Mouse (Mus musculus) midbrain, embryonic 13.5 days (tissue): Measurements from ENCODE around the gene Gm10160. TPM values are rescaled to one million over a fixed set of nuclear protein-coding genes. Genes with fewer than 3 reads are reported as not detected.

ENCODE experiments used
- ATAC-seq: fragments of 200-750 bp; cut with Nextera tagmentation; 2 replicates; pipeline ENCODE4 v1.8.0; 2017; ENCODE audit warnings: mild to moderate bottlenecking, moderate TSS enrichment, moderate library complexity
- H3K27ac ChIP-seq: fragments of 300-500 bp; sonication (generic); 2 replicates; pipeline ENCODE4 v1.5.1; 2015; ENCODE audit warnings: inconsistent platforms, mild to moderate bottlenecking, moderate library complexity
- H3K27me3 ChIP-seq: fragments of 300-500 bp; sonication (generic); 2 replicates; pipeline ENCODE4 v1.6.1; 2015; ENCODE audit warnings: mild to moderate bottlenecking, inconsistent platforms
- H3K36me3 ChIP-seq: fragments of 300-500 bp; sonication (generic); 2 replicates; pipeline ENCODE4 v1.6.1; 2015; ENCODE audit warnings: mild to moderate bottlenecking, inconsistent platforms
- H3K4me1 ChIP-seq: fragments of 300-500 bp; sonication (generic); replicated peaks from 2 replicates; pipeline ENCODE4 v1.6.1; 2015; ENCODE audit warnings: inconsistent platforms
- H3K4me2 ChIP-seq: fragments of 300-500 bp; sonication (generic); replicated peaks from 2 replicates; pipeline ENCODE4 v1.6.1; 2015; ENCODE audit warnings: moderate library complexity, mild to moderate bottlenecking, inconsistent platforms
- H3K4me3 ChIP-seq: fragments of 300-500 bp; sonication (generic); replicated peaks from 2 replicates; pipeline ENCODE4 v1.5.1; 2015; ENCODE audit warnings: mild to moderate bottlenecking, inconsistent platforms
- H3K9ac ChIP-seq: fragments of 300-500 bp; sonication (generic); replicated peaks from 2 replicates; pipeline ENCODE4 v1.6.1; 2015; ENCODE audit warnings: mild to moderate bottlenecking, inconsistent platforms
- H3K9me3 ChIP-seq: fragments of 300-500 bp; sonication (generic); 2 replicates; pipeline ENCODE4 v1.6.1; 2016; ENCODE audit warnings: mild to moderate bottlenecking, inconsistent platforms
- WGBS: fragments of 180-500 bp; shearing (Covaris S2); methylation state at CpG from one replicate; pipeline ENCODE4 v1.1.7; 2015; 5-methylcytosine and 5-hydroxymethylcytosine counted together
- polyA plus RNA-seq: library from polyadenylated mRNA; unstranded; fragments of >200 nt; fragmentation: Nextera tagmentation; extraction: Ambion mirVana; gene quantifications from 2 replicates; pipeline ENCODE4 v1.2.1, GENCODE M21; 2015

The Gm10160 gene
- polyA plus RNA-seq, 1 experiment from 2014 or later: not detected

GRCm38 (mm10) chr7:81854568-81855307, 856 bp downstream of the Gm10160 start:
- peaks cover 19% of the 10 kb centered on the region for H3K27me3 ChIP-seq
- no peaks in the 10 kb centered on the region for H3K9me3 ChIP-seq
- peaks cover 26% of the 10 kb centered on the region for H3K4me1 ChIP-seq
- H3K4me3 ChIP-seq: no peak overlapping the region
- no peak for ATAC-seq
- no peak overlapping the region for H3K9ac ChIP-seq
- H3K36me3 ChIP-seq: no peaks in the 10 kb centered on the region
- no peak overlapping the region for H3K4me2 ChIP-seq
- no peak overlapping the region for H3K27ac ChIP-seq
- WGBS: 63% methylated on average over 8 of the region's 8 CpGs

- peaks cover 6% of the 10 kb centered on the region for H3K4me1 ChIP-seq
- no peaks in the 10 kb centered on the region for H3K36me3 ChIP-seq
- no peaks in the 10 kb centered on the region; the same call in 1 of the 2 replicates for H3K27me3 ChIP-seq
- H3K9ac ChIP-seq: no peak overlapping the region
- WGBS: 91% methylated on average over 3 of the region's 3 CpGs
- ATAC-seq: no peak
- H3K27ac ChIP-seq: no peak overlapping the region
- no peak overlapping the region for H3K4me3 ChIP-seq
- no peak overlapping the region for H3K4me2 ChIP-seq
- H3K9me3 ChIP-seq: no peaks in the 10 kb centered on the region
Observed at GRCm38 (mm10) chr7:81851706-81852105, 3.9 kb downstream of the Gm10160 start.

- no peaks in the 10 kb centered on the region for H3K9me3 ChIP-seq
- H3K27ac ChIP-seq: no peak overlapping the region
- H3K4me1 ChIP-seq: peaks cover 6% of the 10 kb centered on the region
- H3K4me3 ChIP-seq: no peak overlapping the region
- no peak overlapping the region for H3K9ac ChIP-seq
- no peaks in the 10 kb centered on the region for H3K27me3 ChIP-seq
- WGBS: 87% methylated on average over 6 of the region's 6 CpGs
- no peak for ATAC-seq
- H3K4me2 ChIP-seq: no peak overlapping the region
- H3K36me3 ChIP-seq: no peaks in the 10 kb centered on the region
Observed at GRCm38 (mm10) chr7:81850171-81850570, 5.4 kb downstream of the Gm10160 start.

- 89% methylated on average over 7 of the region's 7 CpGs for WGBS
- H3K4me2 ChIP-seq: no peak overlapping the region
- H3K36me3 ChIP-seq: no peaks in the 10 kb centered on the region
- H3K9me3 ChIP-seq: no peaks in the 10 kb centered on the region
- H3K27ac ChIP-seq: no peak overlapping the region
- no peaks in the 10 kb centered on the region for H3K27me3 ChIP-seq
- ATAC-seq: no peak
- no peak overlapping the region for H3K9ac ChIP-seq
- H3K4me3 ChIP-seq: no peak overlapping the region
- peaks cover 2% of the 10 kb centered on the region for H3K4me1 ChIP-seq
Observed at GRCm38 (mm10) chr7:81849633-81850032, 6.0 kb downstream of the Gm10160 start.

GRCm38 (mm10) chr7:81849214-81849613, 6.4 kb downstream of the Gm10160 start:
- Histone ChIP-seq H3K4me2 (no peak overlapping the region), H3K9ac (no peak overlapping the region), H3K27ac (no peak overlapping the region), H3K27me3 (no peaks in the 10 kb centered on the region), H3K9me3 (no peaks in the 10 kb centered on the region), H3K4me1 (no peaks in the 10 kb centered on the region), H3K36me3 (no peaks in the 10 kb centered on the region), H3K4me3 (no peak overlapping the region)
- no peak for ATAC-seq
- WGBS: 95% methylated on average over 5 of the region's 5 CpGs

GRCm38 (mm10) chr7:81847777-81848176, 7.8 kb downstream of the Gm10160 start:
- Histone ChIP-seq H3K27ac (no peak overlapping the region), H3K27me3 (no peaks in the 10 kb centered on the region), H3K4me2 (no peak overlapping the region), H3K9me3 (no peaks in the 10 kb centered on the region), H3K4me1 (no peaks in the 10 kb centered on the region), H3K9ac (no peak overlapping the region), H3K36me3 (no peaks in the 10 kb centered on the region), H3K4me3 (no peak overlapping the region)
- 31% methylated on average over 4 of the region's 4 CpGs for WGBS
- ATAC-seq: no peak

- no peak for ATAC-seq
- no peaks in the 10 kb centered on the region for H3K27me3 ChIP-seq
- H3K27ac ChIP-seq: no peak overlapping the region
- H3K4me2 ChIP-seq: no peak overlapping the region
- WGBS: 41% methylated on average over 8 of the region's 8 CpGs
- no peaks in the 10 kb centered on the region for H3K4me1 ChIP-seq
- no peaks in the 10 kb centered on the region for H3K9me3 ChIP-seq
- H3K4me3 ChIP-seq: no peak overlapping the region
- no peak overlapping the region for H3K9ac ChIP-seq
- H3K36me3 ChIP-seq: no peaks in the 10 kb centered on the region
Observed at GRCm38 (mm10) chr7:81847010-81847409, 8.6 kb downstream of the Gm10160 start.

DNA sequence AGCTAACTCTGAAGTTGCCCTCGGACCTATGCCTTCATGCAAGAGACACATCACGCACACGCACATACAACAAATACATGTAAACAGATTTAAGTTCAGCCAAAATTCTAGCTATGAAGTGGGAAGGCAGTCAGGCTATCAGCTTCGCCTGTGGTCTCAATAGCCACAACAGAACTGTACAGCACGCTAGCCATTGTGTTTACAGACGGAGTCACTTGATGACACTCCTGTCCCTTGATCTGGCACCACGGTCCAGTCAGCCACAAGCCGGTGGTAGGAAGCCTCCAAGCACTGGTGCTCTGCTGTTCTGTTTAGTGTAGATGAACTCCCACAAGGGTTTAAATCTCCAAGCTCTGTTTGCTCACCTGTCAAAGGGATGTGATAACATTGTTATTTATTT, 9.6 kb downstream of the Gm10160 start:
- ATAC-seq: no peak
- H3K4me1 ChIP-seq: no peaks in the 10 kb centered on the region
- no peaks in the 10 kb centered on the region for H3K9me3 ChIP-seq
- H3K4me3 ChIP-seq: no peak overlapping the region
- WGBS: 90% methylated on average over 8 of the region's 8 CpGs
- H3K27me3 ChIP-seq: no peaks in the 10 kb centered on the region
- H3K36me3 ChIP-seq: no peaks in the 10 kb centered on the region
- H3K27ac ChIP-seq: no peak overlapping the region
- H3K9ac ChIP-seq: no peak overlapping the region
- no peak overlapping the region for H3K4me2 ChIP-seq

- Histone ChIP-seq H3K36me3 (no peaks in the 10 kb centered on the region), H3K9me3 (no peaks in the 10 kb centered on the region), H3K4me3 (no peak overlapping the region), H3K4me2 (no peak overlapping the region), H3K4me1 (no peaks in the 10 kb centered on the region), H3K9ac (no peak overlapping the region), H3K27me3 (no peaks in the 10 kb centered on the region), H3K27ac (no peak overlapping the region)
- no peak for ATAC-seq
- 85% methylated on average over 3 of the region's 3 CpGs for WGBS
Observed at GRCm38 (mm10) chr7:81845313-81845712, 10.3 kb downstream of the Gm10160 start.

DNA sequence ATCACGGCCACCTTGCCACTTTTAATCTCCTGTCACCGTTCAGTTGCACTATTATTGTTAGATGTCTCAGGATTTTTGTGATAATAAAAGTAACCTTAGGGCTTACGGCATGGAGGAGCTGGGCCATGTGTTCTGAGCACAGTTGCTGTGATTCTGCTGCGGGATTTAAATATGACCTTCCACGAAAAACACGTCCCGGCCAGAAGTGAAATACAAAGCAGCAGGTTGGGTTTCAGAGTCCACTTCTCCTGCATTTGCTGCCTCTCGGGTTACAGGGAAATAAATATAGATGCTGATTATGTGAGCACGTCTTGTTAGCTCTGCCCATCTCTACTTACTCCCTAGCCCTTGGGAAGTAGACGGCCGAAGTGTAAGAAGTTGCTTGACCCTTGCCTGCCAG, 10.8 kb downstream of the Gm10160 start:
- ATAC-seq: no peak
- Histone ChIP-seq H3K9me3 (no peaks in the 10 kb centered on the region), H3K4me3 (no peak overlapping the region), H3K27ac (no peak overlapping the region), H3K4me2 (no peak overlapping the region), H3K9ac (no peak overlapping the region), H3K27me3 (no peaks in the 10 kb centered on the region), H3K36me3 (no peaks in the 10 kb centered on the region), H3K4me1 (no peaks in the 10 kb centered on the region)
- 88% methylated on average over 11 of the region's 11 CpGs for WGBS

- H3K36me3 ChIP-seq: no peaks in the 10 kb centered on the region
- no peak overlapping the region for H3K4me3 ChIP-seq
- 69% methylated on average over 8 of the region's 8 CpGs for WGBS
- ATAC-seq: no peak
- H3K27ac ChIP-seq: no peak overlapping the region
- H3K9me3 ChIP-seq: no peaks in the 10 kb centered on the region
- H3K4me1 ChIP-seq: no peaks in the 10 kb centered on the region
- H3K4me2 ChIP-seq: no peak overlapping the region
- no peaks in the 10 kb centered on the region for H3K27me3 ChIP-seq
- no peak overlapping the region for H3K9ac ChIP-seq
Observed at GRCm38 (mm10) chr7:81843903-81844302, 11.7 kb downstream of the Gm10160 start.

DNA sequence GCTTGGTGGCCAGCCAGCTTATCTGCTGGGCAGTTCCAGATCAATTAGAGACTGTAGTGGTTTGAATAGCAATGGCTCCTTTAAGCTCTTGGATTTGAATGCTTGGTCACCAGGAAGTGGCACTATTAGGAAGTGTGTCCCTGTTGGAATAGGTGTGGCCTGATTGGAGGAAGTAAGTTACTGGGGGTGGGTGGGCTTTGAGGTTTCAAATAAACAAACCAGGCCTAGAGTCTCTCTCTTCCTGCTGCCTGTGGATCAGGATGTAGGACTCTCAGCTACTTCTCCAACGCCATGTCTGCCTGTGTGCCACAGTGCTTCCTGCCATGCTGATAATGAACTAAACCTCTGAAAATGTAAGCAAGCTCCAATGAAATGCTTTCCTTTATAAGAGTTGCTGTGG, 12.6 kb downstream of the Gm10160 start:
- no peak for ATAC-seq
- no peak overlapping the region for H3K4me2 ChIP-seq
- no peak overlapping the region for H3K9ac ChIP-seq
- H3K4me3 ChIP-seq: no peak overlapping the region
- WGBS: 73% methylated on average over 1 of the region's 1 CpGs
- no peaks in the 10 kb centered on the region for H3K9me3 ChIP-seq
- no peaks in the 10 kb centered on the region for H3K36me3 ChIP-seq
- H3K27ac ChIP-seq: no peak overlapping the region
- no peaks in the 10 kb centered on the region for H3K27me3 ChIP-seq
- no peaks in the 10 kb centered on the region for H3K4me1 ChIP-seq

DNA sequence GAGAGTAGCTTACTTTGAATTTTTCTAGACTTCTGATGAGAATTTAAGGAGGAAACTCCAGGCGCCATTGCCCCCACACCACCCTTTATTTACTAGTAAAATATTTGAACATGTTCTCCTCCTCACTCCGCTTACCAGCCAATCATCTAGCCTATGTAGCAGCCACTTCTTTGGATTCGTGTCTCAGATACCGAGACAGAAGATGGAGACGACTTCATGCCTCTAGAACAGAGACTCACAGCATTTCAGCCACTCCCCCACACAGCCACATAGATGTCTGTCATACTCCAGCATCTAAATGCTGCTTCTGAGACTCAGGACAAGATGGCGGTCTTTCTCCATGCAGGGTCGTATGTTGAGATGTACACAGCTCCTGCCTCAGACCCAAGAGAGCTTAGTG, 13.5 kb downstream of the Gm10160 start:
- WGBS: 90% methylated on average over 7 of the region's 7 CpGs

More for the DNA sequence above, 13.5 kb downstream of the Gm10160 start:
- Histone ChIP-seq H3K36me3 (no peaks in the 10 kb centered on the region), H3K4me2 (no peak overlapping the region), H3K27me3 (no peaks in the 10 kb centered on the region), H3K4me1 (no peaks in the 10 kb centered on the region), H3K9ac (no peak overlapping the region), H3K9me3 (no peaks in the 10 kb centered on the region), H3K27ac (no peak overlapping the region), H3K4me3 (no peak overlapping the region)
- no peak for ATAC-seq
